Mouse (Mus musculus): ENCODE measurements around the gene Dcx. TPM values are rescaled to one million over a fixed set of nuclear protein-coding genes. Genes with fewer than 3 reads are reported as not detected.

Gene Dcx
- 0.09 TPM in 1 of 2 replicates, not detected in the other for polyA plus RNA-seq (2011; ENCODE audit: insufficient read depth, insufficient read length, low read depth, missing spikeins)

DNA sequence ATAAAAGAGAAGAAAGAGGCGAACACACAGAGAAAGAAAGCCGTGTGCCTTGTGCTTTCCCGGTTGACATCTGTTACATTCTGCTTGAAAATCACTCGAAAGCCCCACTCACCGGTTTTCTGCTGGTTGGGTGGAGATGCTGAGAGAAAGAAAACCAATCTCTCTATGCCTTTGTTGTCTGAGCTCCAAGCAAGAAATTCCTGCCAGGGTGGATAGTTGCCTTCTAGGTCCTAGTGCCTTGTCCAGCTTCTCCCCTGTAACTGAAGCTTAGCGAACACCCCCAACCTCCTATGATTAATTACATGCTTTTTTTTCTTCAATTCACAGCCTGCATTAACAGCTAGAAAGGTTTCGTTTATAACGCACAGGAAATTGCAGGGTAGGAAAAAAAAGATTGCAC, at the start of gene Dcx:
Gene Dcx, minus strand, starts transcription at position 354 of the 400 bp plus-strand sequence.
- H3K27me3 ChIP-seq (ENCODE audit: control insufficient read depth, insufficient read depth, low read length, poor library complexity, severe bottlenecking) = no peaks in the 10 kb centered on the region
- no peaks in the 10 kb centered on the region for H3K36me3 ChIP-seq (ENCODE audit: control insufficient read depth, insufficient read depth, low read length, poor library complexity, severe bottlenecking)
- H3K27ac ChIP-seq (ENCODE audit: insufficient read depth, low read length) = no peak within 1 kb of the TSS
- TF ChIP-seq CTCF (IDR thresholded peaks at IDR 0.05; ENCODE audit: low read depth, low read length) (no peak), POLR2A (IDR thresholded peaks at IDR 0.05; ENCODE audit: insufficient read depth, low read length) (no peak), EP300 (IDR thresholded peaks at IDR 0.05; ENCODE audit: insufficient read depth, low read depth, low read length) (no peak)
- no peak within 1 kb of the TSS for H3K9ac ChIP-seq (ENCODE audit: low read depth, poor library complexity, severe bottlenecking)
- no peaks in the 10 kb centered on the region for H3K4me1 ChIP-seq (ENCODE audit: control insufficient read depth, insufficient read depth, low read length)
- no peak within 1 kb of the TSS for H3K4me3 ChIP-seq (ENCODE audit: low read depth, low read length)
- no peaks in the 10 kb centered on the region for H3K9me3 ChIP-seq (replicated peaks; ENCODE audit: control insufficient read depth, insufficient read depth, low read length, poor library complexity, severe bottlenecking)

DNA sequence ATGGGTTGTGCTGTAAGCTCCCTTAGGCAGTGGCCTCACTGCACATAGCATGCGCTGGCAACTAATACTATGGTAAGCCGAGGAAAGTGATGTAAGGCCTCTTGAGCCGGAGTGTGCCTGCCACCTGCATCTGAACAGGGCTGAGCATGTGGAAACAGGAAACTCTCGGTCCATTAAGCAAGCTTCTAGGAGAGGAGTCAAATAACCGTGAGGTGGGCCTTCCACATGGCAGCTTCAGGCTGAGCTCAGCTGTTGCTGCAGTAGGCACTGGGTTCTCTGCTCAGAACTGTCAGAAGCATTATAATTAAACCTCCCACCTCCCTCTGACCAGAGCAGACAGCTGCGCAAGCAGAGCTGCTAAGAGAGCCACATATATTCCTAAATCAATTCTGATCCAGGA, 33.1 kb upstream of the Dcx start:
- TF ChIP-seq EP300 (IDR thresholded peaks at IDR 0.05; ENCODE audit: insufficient read depth, low read depth, low read length) = no peak
- TF ChIP-seq POLR2A (IDR thresholded peaks at IDR 0.05; ENCODE audit: insufficient read depth, low read length) = no peak
- TF ChIP-seq CTCF (IDR thresholded peaks at IDR 0.05; ENCODE audit: low read depth, low read length) = no peak
- H3K36me3 ChIP-seq (ENCODE audit: control insufficient read depth, insufficient read depth, low read length, poor library complexity, severe bottlenecking) = no peaks in the 10 kb centered on the region
- H3K27ac ChIP-seq (ENCODE audit: insufficient read depth, low read length) = no peak overlapping the region
- H3K27me3 ChIP-seq (ENCODE audit: control insufficient read depth, insufficient read depth, low read length, poor library complexity, severe bottlenecking) = no peaks in the 10 kb centered on the region
- no peak overlapping the region for H3K9ac ChIP-seq (ENCODE audit: low read depth, poor library complexity, severe bottlenecking)
- H3K4me1 ChIP-seq (ENCODE audit: control insufficient read depth, insufficient read depth, low read length) = no peaks in the 10 kb centered on the region
- H3K9me3 ChIP-seq (replicated peaks; ENCODE audit: control insufficient read depth, insufficient read depth, low read length, poor library complexity, severe bottlenecking) = no peaks in the 10 kb centered on the region
- H3K4me3 ChIP-seq (ENCODE audit: low read depth, low read length) = no peak overlapping the region

DNA sequence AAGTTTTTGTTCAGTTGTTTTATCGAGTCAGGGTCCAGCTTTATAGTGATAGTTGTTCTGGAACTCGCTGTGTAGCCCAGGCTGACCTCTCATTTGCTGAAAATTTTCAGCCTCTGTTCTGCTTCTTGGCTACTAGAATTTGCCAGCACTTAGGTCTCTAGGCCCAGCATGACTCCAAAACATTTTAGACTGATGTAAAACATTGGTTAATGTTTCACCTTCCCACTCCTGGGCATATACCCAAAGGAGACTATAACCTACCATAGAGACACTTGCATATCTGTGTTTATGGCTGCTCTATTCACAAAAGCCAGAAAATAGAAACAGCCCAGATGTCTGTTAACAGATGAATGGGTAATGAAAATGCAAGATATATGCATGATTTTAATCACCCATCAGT, 560 bp upstream of the Dcx start:
- Histone ChIP-seq H3K9me3 (replicated peaks; ENCODE audit: control insufficient read depth, insufficient read depth, low read length, poor library complexity, severe bottlenecking) (no peaks in the 10 kb centered on the region), H3K9ac (ENCODE audit: low read depth, poor library complexity, severe bottlenecking) (no peak overlapping the region), H3K4me3 (ENCODE audit: low read depth, low read length) (no peak overlapping the region), H3K4me1 (ENCODE audit: control insufficient read depth, insufficient read depth, low read length) (no peaks in the 10 kb centered on the region), H3K27me3 (ENCODE audit: control insufficient read depth, insufficient read depth, low read length, poor library complexity, severe bottlenecking) (no peaks in the 10 kb centered on the region), H3K27ac (ENCODE audit: insufficient read depth, low read length) (no peak overlapping the region), H3K36me3 (ENCODE audit: control insufficient read depth, insufficient read depth, low read length, poor library complexity, severe bottlenecking) (no peaks in the 10 kb centered on the region)
- TF ChIP-seq EP300 (IDR thresholded peaks at IDR 0.05; ENCODE audit: insufficient read depth, low read depth, low read length) (no peak), POLR2A (IDR thresholded peaks at IDR 0.05; ENCODE audit: insufficient read depth, low read length) (no peak), CTCF (IDR thresholded peaks at IDR 0.05; ENCODE audit: low read depth, low read length) (no peak)

DNA sequence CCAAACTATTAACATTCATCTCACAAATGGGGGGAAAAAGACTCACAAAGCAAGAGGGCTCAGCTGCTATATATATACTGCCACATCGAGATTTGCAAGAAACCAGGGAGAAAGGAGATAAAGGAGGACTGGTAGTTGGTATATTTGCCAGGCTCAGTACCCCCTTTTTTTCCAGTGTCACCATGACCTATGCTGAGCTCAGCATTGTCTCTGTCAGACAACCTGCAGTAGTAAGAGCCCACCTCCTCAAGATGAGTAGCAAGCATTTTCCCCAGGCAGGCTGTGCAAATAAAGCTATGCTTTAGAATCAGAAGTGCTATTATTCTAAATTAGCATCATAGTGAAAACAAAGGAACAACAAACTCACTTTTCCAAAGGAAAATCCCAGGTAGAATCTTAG, 581 bp downstream of the Dcx start:
- no peaks in the 10 kb centered on the region for H3K9me3 ChIP-seq (replicated peaks; ENCODE audit: control insufficient read depth, insufficient read depth, low read length, poor library complexity, severe bottlenecking)
- no peak overlapping the region for H3K9ac ChIP-seq (ENCODE audit: low read depth, poor library complexity, severe bottlenecking)
- no peak overlapping the region for H3K27ac ChIP-seq (ENCODE audit: insufficient read depth, low read length)
- H3K36me3 ChIP-seq (ENCODE audit: control insufficient read depth, insufficient read depth, low read length, poor library complexity, severe bottlenecking) = no peaks in the 10 kb centered on the region
- TF ChIP-seq EP300 (IDR thresholded peaks at IDR 0.05; ENCODE audit: insufficient read depth, low read depth, low read length) (no peak), POLR2A (IDR thresholded peaks at IDR 0.05; ENCODE audit: insufficient read depth, low read length) (no peak)
- H3K27me3 ChIP-seq (ENCODE audit: control insufficient read depth, insufficient read depth, low read length, poor library complexity, severe bottlenecking) = no peaks in the 10 kb centered on the region
- H3K4me3 ChIP-seq (ENCODE audit: low read depth, low read length) = no peak overlapping the region
- H3K4me1 ChIP-seq (ENCODE audit: control insufficient read depth, insufficient read depth, low read length) = no peaks in the 10 kb centered on the region

DNA sequence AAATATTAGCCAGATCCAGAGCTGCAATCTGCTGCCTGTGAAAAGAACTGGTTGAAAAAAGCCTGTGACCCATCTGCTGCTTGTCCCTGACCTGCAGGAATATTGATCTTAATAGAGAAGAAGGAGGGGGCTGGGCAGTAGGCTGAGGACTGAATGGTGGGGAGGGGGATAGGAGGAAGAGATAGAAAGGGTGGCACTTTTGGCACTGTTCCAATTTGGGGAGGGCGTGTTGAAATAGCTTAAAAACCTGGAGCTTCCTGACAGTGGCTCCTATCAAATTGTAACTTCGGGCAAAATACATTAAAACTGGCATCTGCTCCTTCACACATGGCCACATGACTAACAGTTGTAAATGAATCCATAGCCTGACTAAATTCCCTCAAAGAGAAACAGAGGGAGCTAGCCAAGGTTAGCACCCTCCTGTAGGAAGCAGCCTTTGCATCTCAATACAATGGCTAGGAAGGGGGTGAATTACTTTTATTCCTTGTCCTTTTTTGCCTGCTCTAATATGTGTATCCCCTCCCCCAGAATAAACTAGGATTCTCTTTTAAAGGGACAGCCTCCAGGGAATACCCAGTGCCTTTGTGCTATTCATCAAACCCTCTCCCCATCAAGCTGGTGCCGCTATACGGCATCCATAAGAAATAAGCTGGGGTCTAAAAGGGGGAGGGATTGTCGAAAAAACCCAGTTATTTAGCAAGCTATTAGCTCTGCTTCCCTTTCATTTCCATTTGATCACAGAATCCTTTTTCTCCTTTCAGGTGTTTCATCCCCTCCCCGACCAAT, 1.5 kb downstream of the Dcx start:
- Histone ChIP-seq H3K27me3 (ENCODE audit: control insufficient read depth, insufficient read depth, low read length, poor library complexity, severe bottlenecking) (no peaks in the 10 kb centered on the region), H3K9ac (ENCODE audit: low read depth, poor library complexity, severe bottlenecking) (no peak overlapping the region), H3K36me3 (ENCODE audit: control insufficient read depth, insufficient read depth, low read length, poor library complexity, severe bottlenecking) (no peaks in the 10 kb centered on the region), H3K9me3 (replicated peaks; ENCODE audit: control insufficient read depth, insufficient read depth, low read length, poor library complexity, severe bottlenecking) (no peaks in the 10 kb centered on the region), H3K27ac (ENCODE audit: insufficient read depth, low read length) (no peak overlapping the region), H3K4me3 (ENCODE audit: low read depth, low read length) (no peak overlapping the region), H3K4me1 (ENCODE audit: control insufficient read depth, insufficient read depth, low read length) (no peaks in the 10 kb centered on the region)
- TF ChIP-seq EP300 (IDR thresholded peaks at IDR 0.05; ENCODE audit: insufficient read depth, low read depth, low read length) (no peak), CTCF (IDR thresholded peaks at IDR 0.05; ENCODE audit: low read depth, low read length) (no peak), POLR2A (IDR thresholded peaks at IDR 0.05; ENCODE audit: insufficient read depth, low read length) (no peak)

DNA sequence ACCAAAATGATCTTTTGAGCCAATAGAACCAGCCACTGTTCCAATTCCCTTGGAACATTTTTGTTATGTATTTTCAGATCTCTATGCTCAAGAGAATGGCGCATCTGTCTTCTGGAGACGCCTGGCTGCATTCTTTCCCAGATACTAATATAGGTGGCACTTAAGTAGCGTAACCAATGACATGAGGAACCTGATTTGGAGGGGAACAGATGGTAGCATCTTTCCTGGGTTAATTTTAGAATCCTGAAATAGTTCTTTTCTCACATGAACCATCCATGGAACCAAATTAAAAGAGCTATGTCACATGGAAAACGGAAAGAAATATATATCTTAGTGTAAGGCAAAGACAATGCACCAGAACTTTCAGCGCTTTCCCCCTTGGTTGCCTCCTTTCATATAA, 11.0 kb downstream of the Dcx start:
- H3K4me1 ChIP-seq (ENCODE audit: control insufficient read depth, insufficient read depth, low read length) = no peaks in the 10 kb centered on the region
- no peak for TF ChIP-seq EP300 (IDR thresholded peaks at IDR 0.05; ENCODE audit: insufficient read depth, low read depth, low read length)
- no peak for TF ChIP-seq POLR2A (IDR thresholded peaks at IDR 0.05; ENCODE audit: insufficient read depth, low read length)
- no peak for TF ChIP-seq CTCF (IDR thresholded peaks at IDR 0.05; ENCODE audit: low read depth, low read length)
- H3K9ac ChIP-seq (ENCODE audit: low read depth, poor library complexity, severe bottlenecking) = no peak overlapping the region
- no peaks in the 10 kb centered on the region for H3K27me3 ChIP-seq (ENCODE audit: control insufficient read depth, insufficient read depth, low read length, poor library complexity, severe bottlenecking)
- H3K27ac ChIP-seq (ENCODE audit: insufficient read depth, low read length) = no peak overlapping the region
- H3K36me3 ChIP-seq (ENCODE audit: control insufficient read depth, insufficient read depth, low read length, poor library complexity, severe bottlenecking) = no peaks in the 10 kb centered on the region
- H3K9me3 ChIP-seq (replicated peaks; ENCODE audit: control insufficient read depth, insufficient read depth, low read length, poor library complexity, severe bottlenecking) = no peaks in the 10 kb centered on the region
- H3K4me3 ChIP-seq (ENCODE audit: low read depth, low read length) = no peak overlapping the region

Data from ES-Bruce4 (cell line).